Mouse (Mus musculus) MEL (cell line): ENCODE data around the gene Prok1.

Experiments
- CTCF ChIP-seq, 3 experiments: IDR thresholded peaks in 2 of 3; conservative IDR thresholded peaks in 1 of 3; 2 replicates each; pipeline ENCODE4 v1.5.1; 2011 to 2012; ENCODE audit warnings: low read length in 3 of 3, low read depth in 2 of 3, mild to moderate bottlenecking in 2 of 3, improper control_type of control experiment in 1 of 3, inconsistent platforms in 1 of 3, mixed read lengths in 1 of 3, moderate library complexity in 1 of 3; ENCODE audit not compliant: control insufficient read depth in 1 of 3, insufficient read depth in 1 of 3, poor library complexity in 1 of 3, severe bottlenecking in 1 of 3
- E2F4 ChIP-seq: IDR thresholded peaks from 2 replicates; pipeline ENCODE4 v1.6.1; 2011; ENCODE audit warnings: low read depth, low read length, improper control_type of control experiment, borderline replicate concordance
- ELF1 ChIP-seq: IDR thresholded peaks from 2 replicates; pipeline ENCODE4 v1.6.1; 2014; ENCODE audit warnings: low read depth, mild to moderate bottlenecking, inconsistent platforms, low read length, improper control_type of control experiment, moderate library complexity
- EP300 ChIP-seq, 2 experiments: IDR thresholded peaks; 2 replicates each; pipeline ENCODE4 v1.6.1; 2011; ENCODE audit warnings: improper control_type of control experiment in 2 of 2, low read length in 2 of 2, low read depth in 1 of 2, mild to moderate bottlenecking in 1 of 2
- HCFC1 ChIP-seq: IDR thresholded peaks from 2 replicates; pipeline ENCODE4 v1.6.1; 2012; ENCODE audit warnings: low read depth, mild to moderate bottlenecking, inconsistent platforms, low read length, improper control_type of control experiment, moderate library complexity
- JUND ChIP-seq: IDR thresholded peaks from 2 replicates; pipeline ENCODE4 v1.6.1; 2011; ENCODE audit warnings: low read depth, mild to moderate bottlenecking, improper control_type of control experiment, low read length
- MAFK ChIP-seq: IDR thresholded peaks from 2 replicates; pipeline ENCODE4 v1.6.1; 2011; ENCODE audit warnings: low read depth, mild to moderate bottlenecking, low read length, improper control_type of control experiment, borderline replicate concordance
- POLR2A ChIP-seq, 2 experiments: IDR thresholded peaks; 2 replicates each; pipeline ENCODE4 v1.6.1; 2011 to 2012; ENCODE audit warnings: low read length in 2 of 2, mild to moderate bottlenecking in 2 of 2, control low read depth in 1 of 2, improper control_type of control experiment in 1 of 2, low read depth in 1 of 2, moderate library complexity in 1 of 2; ENCODE audit not compliant: control insufficient read depth in 1 of 2, insufficient read depth in 1 of 2, poor library complexity in 1 of 2
- RCOR1 ChIP-seq: IDR thresholded peaks from 2 replicates; pipeline ENCODE4 v1.6.1; 2012; ENCODE audit warnings: low read depth, mild to moderate bottlenecking, inconsistent platforms, low read length, improper control_type of control experiment
- TCF12 ChIP-seq: IDR thresholded peaks from 2 replicates; pipeline ENCODE4 v1.6.1; 2014; ENCODE audit warnings: low read depth, mild to moderate bottlenecking, inconsistent platforms, low read length, improper control_type of control experiment, moderate library complexity
- USF2 ChIP-seq, 2 experiments: IDR thresholded peaks; 2 replicates each; pipeline ENCODE4 v1.6.1; 2011 to 2012; ENCODE audit warnings: improper control_type of control experiment in 2 of 2, low read length in 2 of 2, borderline replicate concordance in 1 of 2, inconsistent platforms in 1 of 2, low read depth in 1 of 2, mild to moderate bottlenecking in 1 of 2; ENCODE audit not compliant: insufficient read depth in 1 of 2
- ZNF384 ChIP-seq: IDR thresholded peaks from 2 replicates; pipeline ENCODE4 v1.6.1; 2012; ENCODE audit warnings: low read depth, mild to moderate bottlenecking, inconsistent platforms, low read length, improper control_type of control experiment

- TF ChIP-seq CTCF (IDR thresholded peaks at IDR 0.05 in 2 of 3, conservative IDR thresholded peaks at IDR 0.05 in 1 of 3; ENCODE audit: control insufficient read depth in 1 of 3, insufficient read depth in 1 of 3, low read depth in 2 of 3, low read length in 3 of 3, poor library complexity in 1 of 3, severe bottlenecking in 1 of 3) (peak in 1 of 3 experiments; percentile 37; a peak in 2 of 6 replicates), RCOR1 (no peak), POLR2A (IDR thresholded peaks at IDR 0.05; ENCODE audit: control insufficient read depth in 1 of 2, insufficient read depth in 1 of 2, low read depth in 1 of 2, low read length in 2 of 2, poor library complexity in 1 of 2) (no peak), MAFK (no peak), HCFC1 (no peak), JUND (no peak), TCF12 (no peak), USF2 (IDR thresholded peaks at IDR 0.05; ENCODE audit: borderline replicate concordance in 1 of 2, insufficient read depth in 1 of 2, low read depth in 1 of 2, low read length in 2 of 2) (no peak), ELF1 (no peak), EP300 (IDR thresholded peaks at IDR 0.05; ENCODE audit: low read depth in 1 of 2, low read length in 2 of 2) (no peak), ZNF384 (no peak), E2F4 (no peak)
Measured at GRCm38 (mm10) chr3:107275996-107276395, 36.5 kb upstream of the Prok1 start.
